ENCODE assay signal across 9 mouse cellular contexts in the genomic region with DNA sequence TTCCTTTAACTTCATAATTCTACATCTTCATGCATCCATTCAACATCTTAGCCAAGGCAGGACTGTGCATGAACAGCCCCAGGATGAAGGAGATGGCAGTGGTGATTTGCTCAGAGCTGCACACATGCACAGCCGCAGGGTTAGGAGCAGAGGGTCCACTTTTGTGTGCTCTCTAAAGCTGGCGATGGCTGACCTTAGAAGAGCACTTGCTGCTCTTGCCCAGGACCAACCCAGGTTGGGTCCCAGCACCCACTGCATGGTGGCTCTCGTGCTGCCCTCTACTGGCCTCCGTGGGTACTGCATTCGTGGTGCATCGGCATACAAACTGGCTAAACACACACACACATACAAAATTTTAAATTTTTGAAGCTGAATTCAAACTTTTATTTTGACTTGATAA.
DNase-seq lines count a peak whose midpoint lies in the region; ATAC-seq and TF ChIP-seq lines count a peak whose summit lies in the region.
"Had no signal": no experiment of that assay in that cellular context is flagged by ENCODE, and none has a peak within 500 bp of the region (broad histone marks: within the 10 kb centered on the region; RNA-seq: fewer than 3 reads in every experiment).

No protein-coding gene starts in this region.

- H3K9ac ChIP-seq in heart, postnatal 0 days (replicated peaks; ENCODE audit: low read depth, low read length), result no peak overlapping the region
- no peak overlapping the region for H3K9ac ChIP-seq in forebrain, embryonic 11.5 days (ENCODE audit: low read length)
- no peak overlapping the region for H3K9ac ChIP-seq in intestine, embryonic 15.5 days
- no peak overlapping the region for H3K9ac ChIP-seq in limb, embryonic 14.5 days (ENCODE audit: low read depth, low read length, severe bottlenecking)
- H3K9ac ChIP-seq: midbrain, embryonic 12.5 days had no signal

- H3K27ac ChIP-seq in heart, postnatal 0 days (ENCODE audit: low read depth), result no peak overlapping the region
- no peak overlapping the region for H3K27ac ChIP-seq in heart, embryonic 10.5 days
- no peak overlapping the region for H3K27ac ChIP-seq in forebrain, embryonic 11.5 days (ENCODE audit: low read depth, low read length)
- H3K27ac ChIP-seq in intestine, embryonic 15.5 days, result no peak overlapping the region
- H3K27ac ChIP-seq in limb, embryonic 14.5 days (replicated peaks; ENCODE audit: low read depth, low read length), result no peak overlapping the region
- H3K27ac ChIP-seq in testis, adult 2 months (ENCODE audit: control insufficient read depth, insufficient read depth, low read depth, low read length), result no peak overlapping the region
- H3K27ac ChIP-seq: midbrain, embryonic 12.5 days had no signal

- no peak for DNase-seq in heart, postnatal 0 days (ENCODE audit: low spot score)
- DNase-seq in heart, embryonic 10.5 days (ENCODE audit: low spot score), result no peak
- peak; percentile 82 for DNase-seq in brain, adult 2 months (ENCODE audit: low read depth, low spot score)
- peak; percentile 88 for DNase-seq in forebrain, embryonic 11.5 days (ENCODE audit: low spot score)
- peak; percentile 55 for DNase-seq in limb, embryonic 14.5 days (ENCODE audit: low spot score)
- peak; percentile 68 for DNase-seq in naive thymus-derived CD4-positive, alpha-beta T cell, adult 2 months (ENCODE audit: low read depth)

- peaks cover 98% of the 10 kb centered on the region for H3K36me3 ChIP-seq in heart, postnatal 0 days (replicated peaks; ENCODE audit: control insufficient read depth, insufficient read depth, low read length)
- peaks cover 99% of the 10 kb centered on the region for H3K36me3 ChIP-seq in heart, embryonic 10.5 days
- peaks cover 44% of the 10 kb centered on the region for H3K36me3 ChIP-seq in forebrain, embryonic 11.5 days (ENCODE audit: control insufficient read depth, insufficient read depth, low read length)
- peaks cover 59% of the 10 kb centered on the region for H3K36me3 ChIP-seq in intestine, embryonic 15.5 days
- peaks cover 99% of the 10 kb centered on the region for H3K36me3 ChIP-seq in limb, embryonic 14.5 days (ENCODE audit: control insufficient read depth, insufficient read depth, low read length)
- H3K36me3 ChIP-seq in testis, adult 2 months (ENCODE audit: control insufficient read depth, insufficient read depth, low read length), result peaks cover 5% of the 10 kb centered on the region

- H3K4me1 ChIP-seq in heart, postnatal 0 days (ENCODE audit: control insufficient read depth, insufficient read depth), result no peaks in the 10 kb centered on the region
- H3K4me1 ChIP-seq in heart, embryonic 10.5 days, result no peaks in the 10 kb centered on the region
- no peaks in the 10 kb centered on the region for H3K4me1 ChIP-seq in forebrain, embryonic 11.5 days (replicated peaks; ENCODE audit: control insufficient read depth, insufficient read depth, low read length)
- H3K4me1 ChIP-seq in intestine, embryonic 15.5 days (replicated peaks), result no peaks in the 10 kb centered on the region
- H3K4me1 ChIP-seq in limb, embryonic 14.5 days (ENCODE audit: control insufficient read depth, insufficient read depth, low read length), result no peaks in the 10 kb centered on the region
- no peaks in the 10 kb centered on the region for H3K4me1 ChIP-seq in testis, adult 2 months (ENCODE audit: control insufficient read depth, insufficient read depth, low read length)
- H3K4me1 ChIP-seq: midbrain, embryonic 12.5 days had no signal

- H3K9me3 ChIP-seq in heart, postnatal 0 days (replicated peaks; ENCODE audit: control insufficient read depth, low read length), result no peaks in the 10 kb centered on the region
- no peaks in the 10 kb centered on the region for H3K9me3 ChIP-seq in heart, embryonic 10.5 days
- no peaks in the 10 kb centered on the region for H3K9me3 ChIP-seq in forebrain, embryonic 11.5 days (ENCODE audit: control insufficient read depth, low read length)
- H3K9me3 ChIP-seq in intestine, embryonic 15.5 days, result no peaks in the 10 kb centered on the region
- H3K9me3 ChIP-seq in limb, embryonic 14.5 days (ENCODE audit: control insufficient read depth, low read length), result no peaks in the 10 kb centered on the region
- H3K9me3 ChIP-seq: midbrain, embryonic 12.5 days had no signal

- 38% methylated on average over 6 of the region's 6 CpGs for WGBS in heart, postnatal 0 days
- 40% methylated on average over 6 of the region's 6 CpGs for WGBS in heart, embryonic 10.5 days
- WGBS in forebrain, embryonic 11.5 days, result 37% methylated on average over 6 of the region's 6 CpGs
- 38% methylated on average over 6 of the region's 6 CpGs for WGBS in intestine, embryonic 15.5 days
- WGBS in limb, embryonic 14.5 days, result 37% methylated on average over 6 of the region's 6 CpGs

- no peak overlapping the region for H3K4me3 ChIP-seq in heart, postnatal 0 days (ENCODE audit: low read depth, low read length)
- no peak overlapping the region for H3K4me3 ChIP-seq in heart, embryonic 10.5 days
- no peak overlapping the region for H3K4me3 ChIP-seq in forebrain, embryonic 11.5 days (ENCODE audit: low read depth, low read length)
- H3K4me3 ChIP-seq in intestine, embryonic 15.5 days (replicated peaks), result no peak overlapping the region
- H3K4me3 ChIP-seq in limb, embryonic 14.5 days (replicated peaks; ENCODE audit: low read length), result no peak overlapping the region
- no peak overlapping the region for H3K4me3 ChIP-seq in testis, adult 2 months (ENCODE audit: control insufficient read depth, low read depth, low read length)
- H3K4me3 ChIP-seq: midbrain, embryonic 12.5 days had no signal

- no peaks in the 10 kb centered on the region for H3K27me3 ChIP-seq in heart, postnatal 0 days (ENCODE audit: control insufficient read depth, insufficient read depth, low read length)
- H3K27me3 ChIP-seq in heart, embryonic 10.5 days (ENCODE audit: insufficient read depth, poor library complexity, severe bottlenecking), result no peaks in the 10 kb centered on the region
- H3K27me3 ChIP-seq in forebrain, embryonic 11.5 days (ENCODE audit: control insufficient read depth, insufficient read depth, low read length), result no peaks in the 10 kb centered on the region
- no peaks in the 10 kb centered on the region for H3K27me3 ChIP-seq in intestine, embryonic 15.5 days (replicated peaks)
- no peaks in the 10 kb centered on the region for H3K27me3 ChIP-seq in limb, embryonic 14.5 days (ENCODE audit: control insufficient read depth, insufficient read depth, low read length)
- no peaks in the 10 kb centered on the region for H3K27me3 ChIP-seq in testis, adult 2 months (ENCODE audit: control insufficient read depth, insufficient read depth, low read length)
- H3K27me3 ChIP-seq: midbrain, embryonic 12.5 days had no signal

- 0 out of 2 replicates have a peak, but pooled peaks have one; percentile 15 for ATAC-seq in heart, postnatal 0 days (ENCODE audit: insufficient read depth, low read depth)
- ATAC-seq in forebrain, embryonic 11.5 days (replicated peaks; ENCODE audit: low FRiP score), result peak; percentile 51; the same call in 1 of the 2 replicates
- ATAC-seq in intestine, embryonic 15.5 days, result peak; percentile 36; the same call in 1 of the 2 replicates
- ATAC-seq in limb, embryonic 14.5 days (ENCODE audit: low FRiP score, low read depth), result peak; percentile 50; the same call in 1 of the 2 replicates

- peak; percentile 88 for TF ChIP-seq CTCF in heart, postnatal 0 days (IDR thresholded peaks at IDR 0.05; ENCODE audit: low read depth)
- TF ChIP-seq CTCF in testis, adult 2 months (IDR thresholded peaks at IDR 0.05; ENCODE audit: control insufficient read depth, insufficient read depth, insufficient replicate concordance, low read depth, low read length), result peak; percentile 91; the same call in 1 of the 2 replicates

- TF ChIP-seq EP300 in heart, postnatal 0 days (IDR thresholded peaks at IDR 0.05; ENCODE audit: low read depth), result no peak

- TF ChIP-seq POLR2A in limb, embryonic 14.5 days (IDR thresholded peaks at IDR 0.05; ENCODE audit: borderline replicate concordance, extremely low read depth, insufficient read depth, insufficient read length), result no peak
- TF ChIP-seq POLR2A in testis, adult 2 months (IDR thresholded peaks at IDR 0.05; ENCODE audit: control insufficient read depth, low read depth, low read length), result no peak

- H3K4me2 ChIP-seq in heart, postnatal 0 days (ENCODE audit: low read depth, low read length), result no peak overlapping the region
- H3K4me2 ChIP-seq in forebrain, embryonic 11.5 days (ENCODE audit: low read depth, low read length, severe bottlenecking), result no peak overlapping the region
- H3K4me2 ChIP-seq in intestine, embryonic 15.5 days (replicated peaks), result no peak overlapping the region
- H3K4me2 ChIP-seq in limb, embryonic 14.5 days (replicated peaks; ENCODE audit: low read depth, low read length, severe bottlenecking), result no peak overlapping the region
- H3K4me2 ChIP-seq: midbrain, embryonic 12.5 days had no signal

Comparison
In these comparisons a context has a peak if more than half of its experiments do, and no peak if none do; other contexts are left out.
1. DNase-seq: peak in brain, adult 2 months (single experiment), forebrain, embryonic 11.5 days (single experiment), limb, embryonic 14.5 days (single experiment) and naive thymus-derived CD4-positive, alpha-beta T cell, adult 2 months (single experiment); none in heart, postnatal 0 days (single experiment) and heart, embryonic 10.5 days (single experiment).
2. Peak in every context shown above with its lines, with median percentiles within 50 percentile points of each other: ATAC-seq.